Mouse (Mus musculus): ENCODE results near the gene Unk. TPM values are rescaled to one million over a fixed set of nuclear protein-coding genes. Genes with fewer than 3 reads are reported as not detected.

Gene Unk
- 28.9 and 34.1 TPM in 2 replicates for polyA plus RNA-seq (2014; fragmentation: Nextera tagmentation; extraction: Ambion mirVana)

- H3K27me3 ChIP-seq (replicated peaks; ENCODE audit: control insufficient read depth, insufficient read depth, low read length) = no peaks in the 10 kb centered on the region
- H3K36me3 ChIP-seq (ENCODE audit: control insufficient read depth, insufficient read depth, low read length) = 0 out of 2 replicates have a peak, but pooled peaks cover 2% of the 10 kb centered on the region
- peak within 1 kb of the TSS; percentile 98 for H3K27ac ChIP-seq (ENCODE audit: low read depth, low read length)
- peak within 1 kb of the TSS; percentile 69 for H3K4me3 ChIP-seq (ENCODE audit: low read depth, low read length)
- H3K4me2 ChIP-seq = peak within 1 kb of the TSS; percentile 96
- peak; percentile 96 for DNase-seq (ENCODE audit: low spot score)
- H3K4me1 ChIP-seq (replicated peaks; ENCODE audit: control insufficient read depth, insufficient read depth, low read length) = peaks cover 6% of the 10 kb centered on the region; the same call in 1 of the 2 replicates
- peak within 1 kb of the TSS; percentile 97 for H3K9ac ChIP-seq (ENCODE audit: low read depth, low read length)
- under 1% methylated on average over 58 of the region's 67 CpGs for WGBS
- ATAC-seq (replicated peaks; ENCODE audit: low FRiP score) = peak; percentile 92
- no peaks in the 10 kb centered on the region for H3K9me3 ChIP-seq (ENCODE audit: control insufficient read depth, low read length)
These were observed at the start of gene Unk for GRCm38 (mm10) chr11:116030088-116030897. Gene Unk, plus strand, starts transcription at chr11:116030322.

- H3K4me1 ChIP-seq (replicated peaks; ENCODE audit: control insufficient read depth, insufficient read depth, low read length) = no peaks in the 10 kb centered on the region
- DNase-seq (ENCODE audit: low spot score) (no peak), ATAC-seq (replicated peaks; ENCODE audit: low FRiP score) (no peak)
- H3K4me2 ChIP-seq = no peak overlapping the region
- H3K9ac ChIP-seq (ENCODE audit: low read depth, low read length) = no peak overlapping the region
- no peak overlapping the region for H3K27ac ChIP-seq (ENCODE audit: low read depth, low read length)
- no peaks in the 10 kb centered on the region for H3K36me3 ChIP-seq (ENCODE audit: control insufficient read depth, insufficient read depth, low read length)
- no peaks in the 10 kb centered on the region for H3K9me3 ChIP-seq (ENCODE audit: control insufficient read depth, low read length)
- WGBS = 90% methylated on average over 15 of the region's 15 CpGs
- peaks cover 15% of the 10 kb centered on the region for H3K27me3 ChIP-seq (replicated peaks; ENCODE audit: control insufficient read depth, insufficient read depth, low read length)
- H3K4me3 ChIP-seq (ENCODE audit: low read depth, low read length) = no peak overlapping the region
These were observed 47.6 kb upstream of the Unk start for GRCm38 (mm10) chr11:115982472-115982871.

GRCm38 (mm10) chr11:115983291-115983690 lies 46.8 kb upstream of the Unk start:
- Histone ChIP-seq H3K36me3 (ENCODE audit: control insufficient read depth, insufficient read depth, low read length) (no peaks in the 10 kb centered on the region), H3K4me2 (no peak overlapping the region), H3K4me3 (ENCODE audit: low read depth, low read length) (no peak overlapping the region), H3K4me1 (replicated peaks; ENCODE audit: control insufficient read depth, insufficient read depth, low read length) (no peaks in the 10 kb centered on the region), H3K27me3 (replicated peaks; ENCODE audit: control insufficient read depth, insufficient read depth, low read length) (peaks cover 14% of the 10 kb centered on the region), H3K27ac (ENCODE audit: low read depth, low read length) (no peak overlapping the region), H3K9ac (ENCODE audit: low read depth, low read length) (no peak overlapping the region), H3K9me3 (ENCODE audit: control insufficient read depth, low read length) (no peaks in the 10 kb centered on the region)
- 71% methylated on average over 8 of the region's 8 CpGs for WGBS
- no peak for DNase-seq (ENCODE audit: low spot score)
- ATAC-seq (replicated peaks; ENCODE audit: low FRiP score) = no peak

- ATAC-seq (replicated peaks; ENCODE audit: low FRiP score) (0 out of 2 replicates have a peak, but pooled peaks have one; percentile 31), DNase-seq (ENCODE audit: low spot score) (no peak)
- H3K9ac ChIP-seq (ENCODE audit: low read depth, low read length) = 0 out of 2 replicates have a peak overlapping the region, but pooled peaks have one; percentile 35
- H3K27me3 ChIP-seq (replicated peaks; ENCODE audit: control insufficient read depth, insufficient read depth, low read length) = 0 out of 2 replicates have a peak, but pooled peaks cover 4% of the 10 kb centered on the region
- no peaks in the 10 kb centered on the region for H3K36me3 ChIP-seq (ENCODE audit: control insufficient read depth, insufficient read depth, low read length)
- H3K4me2 ChIP-seq = peak overlapping the region; percentile 57
- H3K4me3 ChIP-seq (ENCODE audit: low read depth, low read length) = peak overlapping the region; percentile 37
- 25% methylated on average over 15 of the region's 15 CpGs for WGBS
- 0 out of 2 replicates have a peak, but pooled peaks cover 3% of the 10 kb centered on the region for H3K4me1 ChIP-seq (replicated peaks; ENCODE audit: control insufficient read depth, insufficient read depth, low read length)
- H3K27ac ChIP-seq (ENCODE audit: low read depth, low read length) = no peak overlapping the region
- no peaks in the 10 kb centered on the region for H3K9me3 ChIP-seq (ENCODE audit: control insufficient read depth, low read length)
These were observed 40.4 kb upstream of the Unk start for GRCm38 (mm10) chr11:115989686-115990085.

GRCm38 (mm10) chr11:115992098-115992497 lies 38.0 kb upstream of the Unk start:
- DNase-seq (ENCODE audit: low spot score) = no peak
- no peak overlapping the region for H3K4me3 ChIP-seq (ENCODE audit: low read depth, low read length)
- WGBS = 61% methylated on average over 4 of the region's 4 CpGs
- H3K9me3 ChIP-seq (ENCODE audit: control insufficient read depth, low read length) = no peaks in the 10 kb centered on the region
- H3K9ac ChIP-seq (ENCODE audit: low read depth, low read length) = no peak overlapping the region
- 0 out of 2 replicates have a peak, but pooled peaks cover 4% of the 10 kb centered on the region for H3K27me3 ChIP-seq (replicated peaks; ENCODE audit: control insufficient read depth, insufficient read depth, low read length)
- no peak for ATAC-seq (replicated peaks; ENCODE audit: low FRiP score)
- no peaks in the 10 kb centered on the region for H3K36me3 ChIP-seq (ENCODE audit: control insufficient read depth, insufficient read depth, low read length)
- no peak overlapping the region for H3K27ac ChIP-seq (ENCODE audit: low read depth, low read length)
- H3K4me2 ChIP-seq = no peak overlapping the region
- H3K4me1 ChIP-seq (replicated peaks; ENCODE audit: control insufficient read depth, insufficient read depth, low read length) = 0 out of 2 replicates have a peak, but pooled peaks cover 3% of the 10 kb centered on the region

GRCm38 (mm10) chr11:115995256-115995655 lies 34.9 kb upstream of the Unk start:
- H3K36me3 ChIP-seq (ENCODE audit: control insufficient read depth, insufficient read depth, low read length) = no peaks in the 10 kb centered on the region
- 83% methylated on average over 3 of the region's 3 CpGs for WGBS
- no peak overlapping the region for H3K4me2 ChIP-seq
- H3K27ac ChIP-seq (ENCODE audit: low read depth, low read length) = no peak overlapping the region
- H3K9me3 ChIP-seq (ENCODE audit: control insufficient read depth, low read length) = no peaks in the 10 kb centered on the region
- H3K4me1 ChIP-seq (replicated peaks; ENCODE audit: control insufficient read depth, insufficient read depth, low read length) = peaks cover 11% of the 10 kb centered on the region
- DNase-seq (ENCODE audit: low spot score) = no peak
- no peak overlapping the region for H3K9ac ChIP-seq (ENCODE audit: low read depth, low read length)
- no peak overlapping the region for H3K4me3 ChIP-seq (ENCODE audit: low read depth, low read length)
- peaks cover 4% of the 10 kb centered on the region; the same call in 1 of the 2 replicates for H3K27me3 ChIP-seq (replicated peaks; ENCODE audit: control insufficient read depth, insufficient read depth, low read length)
- ATAC-seq (replicated peaks; ENCODE audit: low FRiP score) = no peak

GRCm38 (mm10) chr11:115997047-115997446 lies 33.1 kb upstream of the Unk start:
- Histone ChIP-seq H3K4me2 (no peak overlapping the region), H3K4me3 (ENCODE audit: low read depth, low read length) (no peak overlapping the region), H3K9me3 (ENCODE audit: control insufficient read depth, low read length) (no peaks in the 10 kb centered on the region), H3K9ac (ENCODE audit: low read depth, low read length) (no peak overlapping the region), H3K36me3 (ENCODE audit: control insufficient read depth, insufficient read depth, low read length) (no peaks in the 10 kb centered on the region), H3K4me1 (replicated peaks; ENCODE audit: control insufficient read depth, insufficient read depth, low read length) (peaks cover 11% of the 10 kb centered on the region), H3K27ac (ENCODE audit: low read depth, low read length) (no peak overlapping the region), H3K27me3 (replicated peaks; ENCODE audit: control insufficient read depth, insufficient read depth, low read length) (peaks cover 6% of the 10 kb centered on the region; the same call in 1 of the 2 replicates)
- WGBS = 69% methylated on average over 4 of the region's 4 CpGs
- no peak for ATAC-seq (replicated peaks; ENCODE audit: low FRiP score)
- DNase-seq (ENCODE audit: low spot score) = no peak

GRCm38 (mm10) chr11:115997662-115998061 lies 32.5 kb upstream of the Unk start:
- no peak overlapping the region for H3K9ac ChIP-seq (ENCODE audit: low read depth, low read length)
- no peaks in the 10 kb centered on the region for H3K36me3 ChIP-seq (ENCODE audit: control insufficient read depth, insufficient read depth, low read length)
- no peaks in the 10 kb centered on the region for H3K9me3 ChIP-seq (ENCODE audit: control insufficient read depth, low read length)
- H3K4me2 ChIP-seq = no peak overlapping the region
- no peak overlapping the region for H3K4me3 ChIP-seq (ENCODE audit: low read depth, low read length)
- peaks cover 6% of the 10 kb centered on the region; the same call in 1 of the 2 replicates for H3K27me3 ChIP-seq (replicated peaks; ENCODE audit: control insufficient read depth, insufficient read depth, low read length)
- peaks cover 11% of the 10 kb centered on the region for H3K4me1 ChIP-seq (replicated peaks; ENCODE audit: control insufficient read depth, insufficient read depth, low read length)
- WGBS = 56% methylated on average over 5 of the region's 5 CpGs
- ATAC-seq (replicated peaks; ENCODE audit: low FRiP score) (no peak), DNase-seq (ENCODE audit: low spot score) (no peak)
- no peak overlapping the region for H3K27ac ChIP-seq (ENCODE audit: low read depth, low read length)
